Mouse (Mus musculus) R1 (cell line): Measurements from ENCODE around the gene Proz.
A peak's percentile ranks its signal among the peaks of the same experiment; 100 is the strongest.
"Not testable (repeated sequence)": the region's sequence is repeated elsewhere in the genome, so short reads cannot be mapped to it uniquely, and the experiment has no call there.

Source experiments
- DNase-seq: peaks from one replicate; pipeline ENCODE4 v3.0.0-alpha.2; 2018; ENCODE audit warnings: low read depth, low spot score

Gene Proz

GRCm38 (mm10) chr8:13060441-13061150 is at the start of gene Proz:
TSS of gene Proz (plus strand) at chr8:13060914.
- DNase-seq = no peak

GRCm38 (mm10) chr8:13019560-13019959 is 41.2 kb upstream of the Proz start:
- no peak for DNase-seq

DNA sequence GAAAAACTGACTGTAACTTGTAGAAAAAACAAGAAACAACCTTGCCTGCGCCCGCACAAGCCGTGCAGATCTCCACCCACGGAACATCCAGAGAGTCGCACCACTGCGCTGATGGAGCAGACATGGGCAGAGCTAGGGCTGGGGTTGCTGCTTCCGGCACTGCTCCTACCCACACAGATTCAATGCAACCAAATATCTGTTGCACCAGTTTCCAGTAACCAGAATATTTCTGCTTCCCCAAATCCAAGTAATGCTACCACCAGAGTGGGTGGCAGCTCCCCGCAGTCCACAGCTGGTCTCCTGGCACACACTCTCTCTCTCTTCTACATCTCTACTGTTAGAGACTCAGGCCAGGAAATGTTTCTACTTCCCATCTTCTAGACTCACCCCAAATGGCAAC is 38.9 kb upstream of the Proz start:
- no peak for DNase-seq

DNA sequence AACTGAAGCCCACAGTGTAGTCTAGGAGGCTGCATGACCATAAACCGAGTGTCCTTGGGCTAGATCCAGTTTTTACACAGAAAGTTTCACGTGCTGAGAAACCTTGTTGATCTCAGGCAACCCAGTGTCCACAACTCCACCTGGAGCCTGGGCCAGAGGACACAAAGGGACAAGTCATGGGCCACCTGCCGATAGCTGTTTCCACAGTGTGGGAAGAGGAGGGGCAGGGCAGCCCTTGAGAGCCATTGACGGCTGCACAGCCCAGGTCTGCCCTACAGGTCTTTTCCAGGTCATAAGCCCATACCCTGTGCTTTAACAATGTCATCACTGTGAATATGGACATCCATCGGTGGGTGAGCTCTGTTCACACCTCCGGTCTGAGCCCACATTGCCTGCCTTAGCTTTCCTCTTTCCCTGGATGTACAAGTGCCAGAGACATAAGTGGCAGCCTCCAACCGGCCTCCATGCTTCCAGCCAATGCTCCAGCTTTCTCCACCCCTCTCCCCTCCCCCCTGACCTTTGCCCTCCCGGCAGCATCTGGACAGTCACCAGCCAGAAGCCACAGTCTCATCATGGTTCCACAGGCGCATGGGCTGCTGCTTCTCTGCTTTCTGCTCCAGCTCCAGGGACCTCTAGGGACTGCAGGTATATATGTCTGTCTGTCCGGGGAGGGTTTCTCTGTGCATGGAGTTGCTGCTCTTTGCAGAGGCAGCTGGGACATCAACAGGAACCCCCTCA is 35.1 kb upstream of the Proz start, which contains the start of gene F7:
F7 (plus strand) TSS at position 548 of the 738 bp plus-strand sequence.
- DNase-seq = no peak

- no peak for DNase-seq
These were observed 33.1 kb upstream of the Proz start for GRCm38 (mm10) chr8:13027615-13028014.

DNA sequence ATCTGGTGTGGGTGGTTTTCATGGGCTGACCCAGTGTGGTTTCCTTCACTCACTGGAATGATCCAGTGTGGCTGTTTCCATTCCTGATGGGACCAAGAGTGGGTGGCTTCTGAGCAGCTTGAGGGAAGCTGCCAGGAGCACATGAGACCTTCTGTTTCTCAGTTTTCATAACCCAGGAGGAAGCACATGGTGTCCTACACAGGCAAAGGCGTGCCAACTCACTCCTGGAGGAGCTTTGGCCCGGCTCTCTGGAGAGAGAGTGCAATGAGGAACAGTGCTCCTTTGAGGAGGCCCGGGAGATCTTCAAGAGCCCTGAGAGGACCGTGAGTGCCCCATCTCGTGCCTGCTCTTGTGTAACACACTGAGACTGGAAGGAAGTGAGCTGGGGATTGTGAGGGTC is 32.2 kb upstream of the Proz start:
- DNase-seq = no peak

- DNase-seq = no peak
These were observed 24.3 kb upstream of the Proz start for GRCm38 (mm10) chr8:13036346-13036812.

GRCm38 (mm10) chr8:13037015-13037414 is 23.7 kb upstream of the Proz start, which contains the start of gene F10:
TSS of gene F10 (plus strand) at chr8:13037308.
- no peak for DNase-seq

GRCm38 (mm10) chr8:13037569-13037968 is 23.1 kb upstream of the Proz start:
- DNase-seq = no peak

DNA sequence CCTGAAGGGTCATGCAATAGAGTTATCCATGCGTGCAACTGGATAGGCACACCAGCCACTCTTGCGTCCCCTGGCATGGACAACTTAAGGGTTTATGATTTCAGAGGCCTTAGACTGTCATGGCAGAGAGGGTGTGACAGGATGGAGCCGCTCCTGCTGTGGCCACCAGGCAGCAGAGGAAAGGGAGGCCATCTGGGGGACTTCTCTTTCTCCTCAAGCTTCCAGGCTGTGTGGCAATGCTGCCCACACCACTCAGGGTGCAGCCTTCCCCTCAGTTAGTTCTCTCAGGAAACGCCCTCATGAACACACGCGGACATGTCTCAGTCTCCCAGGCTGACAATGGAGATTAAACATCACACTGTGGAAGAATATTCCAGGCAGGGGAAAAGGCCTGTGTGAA is 21.7 kb upstream of the Proz start:
- no peak for DNase-seq

DNA sequence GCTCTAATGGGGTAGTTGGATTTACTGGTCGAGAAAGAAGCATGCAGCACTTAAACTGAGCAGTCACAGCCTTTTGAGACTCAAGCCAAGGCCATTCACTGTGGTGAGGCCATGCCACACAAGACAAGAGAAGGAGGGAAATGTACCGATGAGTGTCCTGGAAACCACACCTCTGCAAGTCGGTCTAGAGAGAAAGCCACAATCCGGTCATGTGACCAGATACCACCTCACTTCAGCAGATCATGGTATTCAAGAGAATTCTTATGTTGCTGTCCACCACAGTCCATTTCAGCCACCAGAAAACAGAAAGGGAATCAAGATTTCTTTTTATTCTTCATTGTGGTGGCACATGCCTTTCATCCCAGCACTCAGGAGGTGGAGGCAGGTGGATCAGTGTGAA is 19.3 kb upstream of the Proz start:
- DNase-seq = no peak

DNA sequence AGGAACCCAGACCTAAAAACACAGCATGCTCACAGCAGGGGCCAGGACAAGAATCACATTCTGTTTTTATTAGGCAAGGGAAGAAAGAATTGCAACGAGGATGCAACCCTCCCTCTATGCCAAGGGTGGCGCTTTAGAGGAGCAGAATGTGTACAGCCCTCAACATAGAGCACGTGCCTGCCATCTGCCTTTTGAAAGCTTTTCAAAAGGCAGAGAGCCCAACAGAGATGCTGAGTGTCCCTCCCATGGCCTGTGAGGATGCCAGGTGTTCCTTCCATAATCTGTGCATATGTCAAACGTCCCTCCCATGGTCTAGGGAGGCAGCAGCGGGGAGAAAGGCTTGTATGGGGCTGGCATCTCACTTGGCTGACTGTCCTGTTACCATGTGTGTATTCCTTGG is 13.1 kb upstream of the Proz start:
- DNase-seq = no peak

GRCm38 (mm10) chr8:13050550-13050949 is 10.2 kb upstream of the Proz start:
- peak; percentile 75 for DNase-seq

DNA sequence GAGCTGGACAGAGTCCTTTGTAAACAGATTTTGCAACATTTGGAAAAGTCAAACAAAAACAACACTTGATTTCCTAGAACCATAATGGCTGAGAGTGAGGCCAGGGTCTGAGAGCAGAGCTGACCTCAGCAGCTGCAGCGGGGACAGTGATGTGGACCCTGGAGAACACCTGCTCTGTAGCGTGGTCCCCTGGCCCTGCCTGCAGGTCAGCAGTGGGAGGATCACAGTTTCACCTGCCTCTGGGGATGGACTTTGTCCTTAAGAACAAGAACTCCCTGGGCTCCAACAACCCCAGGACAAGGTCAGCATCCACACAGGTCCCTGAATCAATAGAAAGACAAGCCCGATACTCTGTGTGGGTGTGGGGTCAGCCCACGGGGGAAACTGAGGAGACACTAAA is 3.4 kb upstream of the Proz start:
- DNase-seq = no peak

DNA sequence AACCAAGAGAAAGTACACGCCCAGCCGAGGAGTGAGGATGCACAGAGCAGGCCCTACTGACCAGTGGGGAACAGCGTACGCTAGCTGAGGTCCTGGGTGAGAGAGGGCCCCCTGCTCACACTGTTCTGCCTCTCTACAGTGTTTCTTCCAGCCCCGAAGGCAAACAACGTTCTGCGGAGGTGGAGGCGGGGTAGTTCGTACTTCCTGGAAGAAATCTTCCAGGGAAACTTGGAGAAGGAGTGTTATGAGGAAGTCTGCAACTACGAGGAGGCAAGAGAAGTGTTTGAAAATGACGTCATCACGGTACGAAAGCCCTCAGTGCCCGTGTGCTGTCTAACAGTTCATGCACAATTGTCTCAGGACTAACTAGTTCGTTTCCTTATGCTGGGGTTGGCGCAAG is 2.4 kb downstream of the Proz start:
- no peak for DNase-seq

DNA sequence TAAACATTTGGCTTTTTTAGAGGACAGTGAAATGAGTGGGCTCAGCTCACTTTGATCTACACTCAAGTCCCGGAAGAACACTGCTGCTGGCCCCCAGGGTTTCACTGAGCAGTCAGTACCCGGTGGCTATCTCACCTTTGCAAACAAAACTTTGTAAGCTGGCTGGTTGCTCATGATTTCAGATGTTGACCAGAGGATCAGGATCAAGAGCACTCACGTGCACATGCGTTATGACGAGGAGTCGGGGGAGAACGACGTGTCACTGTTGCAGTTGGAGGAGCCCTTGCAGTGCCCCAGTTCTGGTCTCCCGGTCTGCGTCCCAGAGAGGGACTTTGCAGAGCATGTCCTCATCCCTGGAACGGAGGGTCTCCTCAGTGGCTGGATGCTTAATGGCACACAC is 12.5 kb downstream of the Proz start:
- no peak for DNase-seq

- DNase-seq = no peak
These were observed 14.3 kb downstream of the Proz start for GRCm38 (mm10) chr8:13075044-13075443.

GRCm38 (mm10) chr8:13075579-13075978 is 14.9 kb downstream of the Proz start:
- not testable (repeated sequence) for DNase-seq

DNA sequence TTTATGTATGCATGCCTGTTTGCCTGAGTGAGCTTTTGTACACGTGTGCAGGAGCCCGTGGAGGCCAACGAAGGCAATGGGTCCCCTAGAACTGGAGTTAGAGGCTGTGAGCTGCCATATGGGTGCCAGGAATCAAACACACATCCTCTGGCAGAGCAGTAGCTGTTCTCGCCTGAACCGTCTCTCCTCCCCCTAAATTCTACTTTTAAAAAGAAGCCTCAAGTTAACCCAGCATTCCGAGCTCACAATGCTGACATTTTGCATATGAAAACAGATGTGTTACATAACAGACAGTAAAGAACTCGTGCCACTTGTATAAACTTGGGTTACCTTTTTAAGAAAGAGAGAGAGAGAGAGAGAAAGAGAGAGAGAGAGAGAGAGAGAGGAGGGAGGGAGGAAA is 16.8 kb downstream of the Proz start:
- peak; percentile 14 for DNase-seq

DNA sequence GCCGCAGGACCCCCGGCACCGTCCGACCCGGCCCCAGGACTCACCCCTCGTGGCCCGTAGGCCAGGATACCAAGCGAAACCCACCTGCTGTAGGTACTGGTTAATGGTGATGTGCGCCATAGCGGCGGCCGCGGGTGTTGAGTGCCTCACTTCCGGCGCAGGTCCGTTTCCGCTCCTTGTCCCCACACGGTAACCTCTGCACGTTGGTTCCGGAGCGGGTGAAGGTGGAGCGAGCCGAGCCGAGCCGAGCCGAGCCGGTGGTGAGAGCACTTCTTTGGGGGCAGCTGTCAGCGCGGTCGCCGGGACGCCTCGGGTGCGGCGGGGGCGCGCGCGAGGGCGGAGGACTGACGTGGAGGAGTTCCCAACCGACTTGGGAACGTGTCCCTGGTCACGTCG is 44.0 kb downstream of the Proz start:
- DNase-seq = peak; percentile 91

- peak; percentile 97 for DNase-seq
These were observed 44.6 kb downstream of the Proz start, which contains the start of the genes Pcid2 and Cul4a for GRCm38 (mm10) chr8:13105087-13105881. TSS of gene Pcid2 (minus strand) at chr8:13105459. TSS of gene Cul4a (plus strand) at chr8:13105621.
